Mouse (Mus musculus) thymus, postnatal 4 days (tissue): ENCODE data around the gene Zik1.

Experiments used
- DNase-seq: peaks from one replicate; pipeline ENCODE4 v3.0.0; 2021

Gene Zik1

DNA sequence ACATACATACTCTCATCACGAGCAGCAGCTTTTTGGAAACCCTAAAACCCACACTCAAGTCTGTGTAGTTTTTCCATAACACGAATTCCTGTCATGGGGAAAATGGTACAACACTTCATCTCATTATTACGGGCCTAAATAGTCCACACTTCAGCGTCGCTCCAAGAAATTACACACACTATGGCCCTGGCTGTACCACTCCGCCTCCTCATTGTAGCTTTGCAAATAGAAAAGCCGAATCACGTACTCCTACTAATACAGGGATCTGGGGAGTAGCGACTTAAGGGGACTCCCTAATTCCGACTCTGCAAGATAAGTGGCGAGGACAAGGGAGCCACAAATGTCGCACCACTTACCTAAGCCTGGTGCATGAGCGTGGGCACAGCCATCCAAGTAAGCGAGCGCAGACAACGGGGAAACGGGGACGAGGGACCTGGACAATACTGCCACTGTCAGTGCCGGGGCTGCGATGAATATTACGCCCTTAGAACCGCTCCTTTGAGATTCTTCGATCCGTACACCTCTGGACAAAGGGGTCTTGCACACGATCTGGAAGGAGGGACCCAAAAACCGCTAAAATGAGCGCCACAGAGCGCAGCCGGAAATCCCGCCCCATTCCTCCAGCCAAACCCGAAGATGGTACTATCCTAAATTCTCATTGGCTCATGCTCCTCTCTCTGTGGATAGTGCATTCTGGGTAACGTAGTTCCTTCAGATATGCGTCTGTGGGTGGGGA is at the start of gene Zik1:
TSS of gene Zik1 (minus strand) at position 609 of the 736 bp plus-strand sequence.
- DNase-seq = peak; percentile 77

DNA sequence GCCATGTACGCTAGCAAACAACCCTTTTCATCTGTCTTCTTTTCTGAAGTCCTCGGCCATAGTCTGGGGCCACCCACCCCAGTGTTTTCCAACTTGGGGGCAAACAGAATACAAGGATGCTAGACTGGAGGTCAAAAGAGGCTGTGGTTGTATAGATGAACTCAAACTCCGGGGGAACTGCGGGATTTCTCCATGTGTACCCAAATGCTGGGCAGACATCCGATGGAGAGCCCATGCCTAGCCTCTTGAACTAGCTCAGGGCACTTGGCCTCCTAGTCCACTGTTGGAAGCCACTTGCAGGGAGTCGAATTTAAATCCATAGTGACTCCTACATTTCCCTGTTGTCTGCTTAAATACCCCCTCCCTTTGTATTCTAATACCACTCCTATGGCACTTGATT is 384 bp upstream of the Zik1 start:
- no peak for DNase-seq

DNA sequence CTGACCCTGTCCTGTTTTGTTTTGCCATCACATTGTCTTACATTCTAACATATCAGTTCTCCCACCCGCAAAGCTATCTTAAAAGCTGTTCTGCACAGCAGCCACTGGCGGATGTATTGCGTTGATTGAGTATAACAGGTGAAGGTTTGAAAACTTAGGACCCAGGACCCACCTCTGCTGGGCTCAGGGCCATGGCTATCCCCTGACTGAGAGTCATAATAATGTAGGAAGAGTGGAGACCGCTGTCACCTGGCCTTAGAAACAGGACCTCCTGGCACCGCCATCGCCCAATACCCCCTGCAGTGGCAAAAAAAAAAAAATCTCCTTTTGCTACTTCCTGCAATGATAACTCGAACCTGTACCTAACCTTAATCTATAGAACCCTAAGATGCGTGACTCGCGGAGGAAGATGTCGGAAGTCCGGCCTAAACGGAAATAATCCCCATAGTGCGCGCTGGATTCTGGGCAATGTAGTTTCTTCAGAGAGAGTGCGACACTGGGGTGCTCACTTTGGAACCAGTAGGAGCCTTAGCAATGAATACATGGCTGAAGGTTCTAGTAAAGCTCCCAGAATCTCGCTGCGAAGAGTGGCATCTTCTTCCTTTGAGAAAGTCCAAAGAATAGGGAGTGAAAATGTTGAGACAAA is 14.5 kb downstream of the Zik1 start:
- DNase-seq = peak; percentile 19

DNA sequence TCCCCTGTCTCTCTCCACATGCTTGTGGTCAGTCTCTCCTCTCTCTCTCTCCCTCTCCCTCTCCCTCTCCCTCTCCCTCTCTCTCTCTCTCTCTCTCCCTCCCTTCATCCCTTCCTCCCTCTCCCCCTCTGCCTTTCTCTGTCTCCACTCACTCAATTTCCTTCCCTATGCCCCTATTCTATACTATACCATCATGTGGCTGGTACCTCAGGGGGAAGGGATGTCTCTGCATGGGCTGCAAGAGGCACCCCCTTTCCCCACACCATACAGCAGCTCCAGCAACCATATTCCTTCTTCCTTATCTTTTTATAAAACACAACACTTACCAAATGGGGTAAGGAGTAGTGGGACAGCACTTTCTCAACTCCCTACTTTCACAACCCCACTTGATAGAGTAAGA is 15.4 kb downstream of the Zik1 start:
- no peak for DNase-seq

DNA sequence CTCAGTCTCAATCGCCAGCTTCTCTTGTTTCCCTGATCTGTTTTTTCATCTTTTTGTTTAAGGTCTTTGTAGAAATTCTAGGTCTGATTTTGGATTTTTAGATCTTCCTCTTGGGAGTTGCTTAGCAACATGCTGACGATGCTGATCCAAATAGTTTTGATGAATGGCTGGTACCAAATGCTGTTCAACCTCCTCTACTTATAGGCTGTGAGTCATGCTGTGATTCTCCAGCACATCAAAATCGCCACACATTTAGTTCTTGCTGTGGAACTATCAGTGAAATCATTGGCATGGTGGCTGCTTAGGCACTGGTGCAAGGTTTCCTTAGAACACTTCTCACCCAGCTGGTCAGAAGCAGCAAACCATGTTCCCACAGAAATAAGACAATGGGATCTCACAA is 37.0 kb downstream of the Zik1 start:
- no peak for DNase-seq

DNA sequence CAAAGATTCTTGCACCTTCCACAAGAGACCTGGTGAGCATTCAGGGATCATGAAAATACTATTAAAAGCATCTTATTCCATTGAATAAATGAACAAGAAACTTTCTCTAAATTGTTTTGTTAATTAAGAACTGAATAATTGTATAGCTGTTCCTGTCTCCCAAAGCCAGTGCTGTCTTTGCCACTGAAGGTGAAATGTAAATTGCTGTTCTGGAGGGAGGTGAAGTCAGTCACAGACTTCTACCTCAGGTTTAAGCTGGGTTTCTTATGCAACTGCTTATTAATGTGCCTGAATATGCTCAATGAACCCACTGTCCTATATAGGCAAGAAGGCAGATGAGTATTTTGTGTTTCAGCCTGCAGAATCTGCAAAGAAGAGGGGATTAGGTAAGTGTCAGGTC is 52.2 kb downstream of the Zik1 start, which contains the start of gene Vmn1r67:
TSS of gene Vmn1r67 (plus strand) at position 301 of the 400 bp plus-strand sequence.
- no peak for DNase-seq
